Mouse (Mus musculus): Measurements from ENCODE around the gene Mkln1.

- TF ChIP-seq POLR2A (IDR thresholded peaks at IDR 0.05; ENCODE audit: insufficient read depth, low read length) (no peak), EP300 (IDR thresholded peaks at IDR 0.05; ENCODE audit: insufficient read depth, low read depth, low read length) (no peak)
Observed at GRCm38 (mm10) chr6:31357286-31357685, 41.2 kb upstream of the Mkln1 start.
